Mouse (Mus musculus): ENCODE measurements around the gene B4galnt4.

Gene B4galnt4

DNA sequence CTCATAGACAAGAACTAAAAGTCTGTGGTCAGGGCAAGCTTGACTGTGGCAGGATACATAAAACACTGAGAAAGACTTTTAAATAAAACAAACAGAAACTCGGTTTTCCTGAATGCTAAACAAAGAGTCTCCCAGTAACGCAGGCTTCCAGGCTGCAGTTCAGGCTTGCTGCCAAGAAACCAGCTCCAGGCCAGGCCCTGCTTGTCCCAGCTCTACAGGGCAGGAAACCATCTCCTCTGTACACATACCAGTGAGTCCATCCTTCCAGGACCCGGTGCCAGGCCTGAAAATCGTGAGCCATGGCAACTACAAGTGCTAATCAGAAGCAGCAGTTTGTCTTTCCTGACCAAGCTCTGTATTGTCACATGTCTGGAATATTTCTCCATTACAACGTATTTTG is 19.2 kb upstream of the B4galnt4 start:
- no peak for DNase-seq (ENCODE audit: low read depth)

DNA sequence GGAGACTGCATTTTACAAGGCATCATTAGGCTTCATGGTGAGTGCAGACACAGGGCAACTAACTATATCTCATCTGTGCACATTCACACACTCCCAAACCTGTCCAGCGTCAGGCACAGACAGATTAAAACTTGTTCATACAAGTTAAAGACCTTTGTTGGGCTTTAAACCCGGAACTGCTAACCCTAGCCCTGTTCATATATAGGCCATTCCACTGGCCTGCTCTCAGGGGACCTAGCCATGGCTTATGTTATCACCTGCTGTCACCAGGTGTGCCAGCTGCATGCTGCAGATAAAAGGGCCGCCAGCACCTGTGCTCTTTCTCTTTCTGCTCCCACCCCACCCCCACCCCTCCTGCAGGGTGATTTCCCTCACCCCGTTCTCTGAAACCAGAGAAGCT is 18.4 kb upstream of the B4galnt4 start:
- no peak for DNase-seq (ENCODE audit: low read depth)

DNA sequence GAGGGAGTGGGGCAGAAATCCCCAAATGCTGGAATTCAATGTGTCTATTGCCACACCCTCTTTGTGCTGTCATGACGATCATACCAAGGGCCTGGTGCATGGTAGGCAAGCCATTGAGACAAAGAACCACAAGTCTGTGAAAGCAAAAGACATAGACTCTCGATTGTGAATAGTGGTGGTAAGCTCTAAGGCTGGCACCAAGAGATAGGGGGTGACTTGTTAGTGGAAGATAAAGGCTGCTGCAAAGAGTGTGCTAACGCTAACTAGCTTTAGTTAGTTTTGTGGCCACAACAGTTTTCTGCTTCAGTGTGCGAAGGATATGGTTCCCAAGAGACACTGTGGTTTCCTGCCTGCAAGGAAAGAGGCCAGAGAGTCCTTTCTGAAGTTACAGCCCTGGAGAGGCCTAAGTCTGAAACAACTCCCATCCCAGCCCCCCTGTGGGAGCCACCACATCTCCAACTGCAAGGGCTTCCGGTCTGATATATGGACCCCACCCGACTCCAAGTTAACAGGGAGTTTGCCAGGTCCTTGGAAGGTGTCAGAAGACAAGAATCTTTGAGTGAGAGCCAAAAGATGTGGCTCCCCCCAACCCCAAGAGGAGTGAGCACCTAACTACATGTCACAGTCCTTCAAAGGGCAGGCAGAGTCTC is 13.8 kb upstream of the B4galnt4 start:
- DNase-seq (ENCODE audit: low read depth), result peak; percentile 51

DNA sequence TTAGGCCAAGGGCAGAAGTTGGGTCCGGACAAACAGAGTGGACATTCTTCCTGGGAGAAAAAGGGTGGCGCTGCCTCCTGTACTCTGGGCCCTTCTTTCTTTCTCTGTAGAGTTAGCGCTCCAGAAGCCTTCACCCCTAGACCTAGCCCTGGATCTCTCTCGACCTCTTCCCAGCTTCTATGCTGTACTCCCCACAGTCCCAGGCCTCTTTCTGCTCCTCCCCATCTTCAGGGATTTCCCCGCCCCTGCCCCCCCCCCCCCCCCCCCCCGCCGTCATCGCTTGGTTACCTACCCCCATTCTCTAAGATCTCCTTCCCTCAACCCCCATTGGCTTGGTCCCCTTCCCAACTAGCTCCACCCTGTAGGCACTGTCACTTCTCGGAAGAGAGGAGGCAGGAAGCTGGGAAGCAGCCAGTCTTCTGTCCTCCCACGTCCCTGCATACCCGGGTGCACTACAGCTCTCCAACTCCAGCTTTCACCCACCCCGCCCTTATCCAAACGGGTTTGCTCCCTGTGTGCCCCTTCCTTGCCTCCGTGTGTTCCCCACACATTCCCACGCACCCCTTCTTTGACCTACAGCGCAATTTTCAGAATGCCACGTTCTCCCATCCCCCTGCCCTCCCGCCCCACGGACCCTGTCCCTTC is 13.2 kb upstream of the B4galnt4 start:
- no peak for DNase-seq (ENCODE audit: low read depth)

GRCm38 (mm10) chr7:141048226-141049218 is 12.4 kb upstream of the B4galnt4 start:
- DNase-seq (ENCODE audit: low read depth), result peak; percentile 96

DNA sequence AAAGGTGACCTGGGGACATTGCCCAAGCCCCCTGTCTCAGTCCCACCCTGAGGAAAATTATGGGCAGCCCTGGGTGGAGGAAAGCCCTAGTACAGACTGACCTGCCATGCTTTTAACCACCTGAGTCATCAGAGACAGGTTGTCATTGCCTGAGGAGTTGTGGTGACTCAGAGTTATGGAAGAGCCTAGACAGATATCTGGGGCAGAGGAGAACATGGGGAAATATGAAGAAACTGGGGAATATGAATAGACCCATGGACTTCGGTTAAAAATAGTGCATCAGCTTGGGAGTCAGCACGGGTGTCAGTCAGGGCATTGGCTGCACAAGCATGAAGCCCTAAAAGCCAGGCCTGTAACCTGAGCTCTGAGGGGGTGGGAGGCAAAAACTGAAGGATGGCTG is 11.6 kb upstream of the B4galnt4 start:
- DNase-seq (ENCODE audit: low read depth), result no peak

DNA sequence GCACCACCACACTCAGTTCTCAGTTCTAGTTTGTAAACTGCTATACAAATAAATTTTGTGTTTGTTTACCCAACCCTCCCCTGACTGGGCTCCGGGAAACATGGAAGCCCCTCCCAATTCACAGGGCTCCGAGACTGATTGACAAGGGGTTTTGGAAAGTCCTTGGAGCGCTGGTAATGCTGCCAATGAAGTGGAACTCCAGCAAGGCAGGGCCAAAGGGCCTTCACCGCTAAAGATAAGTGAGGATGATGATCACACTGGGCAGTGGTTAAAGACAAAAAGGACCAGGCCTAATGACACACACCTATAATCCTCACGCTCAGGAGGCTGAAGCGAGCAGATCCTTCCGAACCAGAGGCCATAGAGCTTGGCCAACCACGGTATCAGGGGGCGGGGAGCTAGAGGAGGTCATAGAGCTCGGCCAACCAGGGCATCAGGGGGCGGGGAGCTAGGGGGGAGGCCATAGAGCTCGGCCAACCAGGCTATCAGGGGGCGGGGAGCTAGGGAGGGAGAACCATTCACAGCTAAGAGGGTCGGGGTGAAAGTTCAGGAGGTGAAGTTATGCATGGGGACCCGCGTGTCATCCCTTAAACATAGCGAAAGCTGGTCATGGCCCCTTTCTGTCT is 9.7 kb upstream of the B4galnt4 start:
- DNase-seq (ENCODE audit: low read depth), result no peak

- no peak for DNase-seq (ENCODE audit: low read depth)
These were observed 8.9 kb upstream of the B4galnt4 start for GRCm38 (mm10) chr7:141052016-141052415.

GRCm38 (mm10) chr7:141052421-141052820 is 8.5 kb upstream of the B4galnt4 start:
- DNase-seq (ENCODE audit: low read depth), result no peak

- no peak for DNase-seq (ENCODE audit: low read depth)
These were observed 5.1 kb upstream of the B4galnt4 start for GRCm38 (mm10) chr7:141055785-141056184.

- DNase-seq (ENCODE audit: low read depth), result no peak
These were observed 3.9 kb upstream of the B4galnt4 start for GRCm38 (mm10) chr7:141056976-141057375.

GRCm38 (mm10) chr7:141057541-141057940 is 3.4 kb upstream of the B4galnt4 start:
- DNase-seq (ENCODE audit: low read depth), result no peak

DNA sequence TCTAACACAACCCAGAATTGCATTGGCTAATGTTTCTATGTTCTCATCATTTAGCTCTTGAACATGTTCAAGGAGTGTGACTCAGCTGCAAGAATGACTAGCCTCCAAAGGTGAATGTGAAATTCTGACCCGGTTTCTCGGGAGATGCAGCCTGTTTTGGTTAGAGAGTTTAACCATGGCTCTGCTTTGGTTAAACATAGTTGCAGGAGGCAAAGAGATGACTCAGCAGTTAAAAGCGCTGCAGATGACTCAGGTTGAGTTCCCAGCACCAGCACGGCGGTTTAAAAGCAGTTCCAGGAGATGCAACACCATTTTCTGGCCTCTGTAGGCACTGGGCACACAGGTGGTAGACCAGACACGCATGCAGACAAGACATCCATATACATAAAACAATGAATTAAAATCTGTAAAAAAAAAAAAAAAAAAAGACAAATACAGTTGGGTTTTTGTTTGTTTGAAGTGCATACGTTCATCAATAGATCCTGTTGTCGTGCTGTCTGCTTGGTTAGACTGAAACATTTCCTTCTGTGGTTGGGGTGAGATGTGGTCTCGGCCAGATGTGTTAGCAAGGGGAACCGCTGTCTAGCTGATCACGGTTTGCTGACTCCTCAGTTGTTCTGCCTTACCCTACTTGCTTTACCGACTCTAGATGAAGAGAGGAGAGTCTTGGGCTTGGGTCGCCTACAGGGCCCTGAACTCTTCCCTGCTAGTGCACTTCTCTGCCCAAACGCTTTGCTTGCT is 2.1 kb upstream of the B4galnt4 start:
- DNase-seq (ENCODE audit: low read depth), result peak; percentile 88

- DNase-seq (ENCODE audit: low read depth), result peak; percentile 56
These were observed 975 bp upstream of the B4galnt4 start for GRCm38 (mm10) chr7:141059929-141060328.

DNA sequence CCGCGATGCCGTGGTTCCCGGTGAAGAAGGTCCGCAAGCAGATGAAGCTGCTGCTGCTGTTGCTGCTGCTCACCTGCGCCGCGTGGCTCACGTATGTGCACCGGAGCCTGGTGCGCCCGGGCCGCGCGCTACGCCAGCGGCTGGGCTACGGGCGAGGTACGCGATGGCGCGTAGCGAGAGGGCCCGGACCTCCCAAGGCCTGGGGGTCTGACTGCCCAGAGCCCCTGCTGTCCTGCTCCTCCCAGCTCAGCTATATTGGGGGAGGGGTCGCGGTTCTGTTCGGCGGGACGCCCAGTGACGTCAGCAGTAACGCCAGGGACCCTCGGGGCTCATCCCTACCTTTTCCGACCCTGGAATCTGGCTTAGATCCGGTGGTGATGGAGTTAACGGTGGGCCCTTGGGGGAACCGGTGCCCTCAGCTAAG is 377 bp downstream of the B4galnt4 start:
- DNase-seq (ENCODE audit: low read depth), result peak; percentile 59

DNA sequence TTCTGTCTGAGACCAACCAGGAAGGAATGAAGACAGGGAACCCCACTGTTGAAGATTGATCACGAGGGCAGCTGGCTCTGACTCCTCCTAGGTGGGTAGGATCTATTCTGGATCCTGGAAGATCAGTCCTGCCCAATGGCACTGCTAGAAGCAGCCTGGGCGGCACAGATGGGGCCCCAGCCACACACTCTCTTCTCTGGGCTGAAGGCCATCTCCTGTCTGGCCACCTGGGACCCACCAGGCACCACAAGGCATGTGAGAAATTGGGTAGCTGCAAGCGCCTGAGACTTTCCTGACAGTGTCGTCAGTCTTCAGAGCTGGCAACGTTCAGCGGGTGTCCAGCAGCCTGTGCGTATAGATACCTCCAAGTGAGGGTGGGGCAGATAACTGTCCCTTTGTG is 1.6 kb downstream of the B4galnt4 start:
- peak; percentile 12 for DNase-seq (ENCODE audit: low read depth)

DNA sequence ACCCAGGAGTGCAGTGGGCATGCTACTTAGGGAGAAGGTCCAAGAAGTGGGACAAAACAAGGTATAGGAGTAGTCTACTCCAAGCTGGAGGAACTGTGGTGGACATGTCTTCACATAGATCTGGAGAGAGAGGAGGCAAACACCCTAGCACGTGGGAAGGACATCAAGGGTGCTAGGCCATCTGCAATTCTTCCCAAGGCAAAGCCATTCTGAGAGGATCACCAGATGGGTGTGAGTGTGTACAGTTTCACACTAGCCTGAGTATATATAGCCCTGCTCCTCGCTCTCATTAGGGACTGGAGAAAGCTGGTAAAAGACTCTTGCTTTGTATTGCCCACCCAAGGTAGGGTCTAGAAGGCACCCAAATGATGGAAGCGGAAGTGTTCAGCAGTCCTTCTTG is 2.4 kb downstream of the B4galnt4 start:
- no peak for DNase-seq (ENCODE audit: low read depth)

DNA sequence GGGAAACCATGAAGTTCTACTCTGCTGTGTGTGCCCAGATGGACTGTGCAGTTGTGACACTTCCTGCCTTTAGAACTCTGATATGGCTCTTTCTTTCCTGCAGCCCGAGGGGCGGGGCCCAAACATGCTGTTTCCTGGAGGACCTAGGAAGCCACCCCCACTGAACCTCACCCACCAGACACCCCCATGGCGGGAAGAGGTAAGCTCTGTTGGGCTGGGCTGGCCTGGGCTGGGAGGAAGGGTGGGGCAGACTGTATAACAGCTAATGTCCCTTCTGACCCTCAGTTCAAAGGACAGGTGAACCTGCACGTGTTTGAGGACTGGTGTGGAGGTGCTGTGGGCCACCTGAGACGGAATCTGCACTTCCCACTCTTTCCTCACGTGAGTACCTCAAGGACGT is 3.3 kb downstream of the B4galnt4 start:
- peak; percentile 79 for DNase-seq (ENCODE audit: low read depth)

DNA sequence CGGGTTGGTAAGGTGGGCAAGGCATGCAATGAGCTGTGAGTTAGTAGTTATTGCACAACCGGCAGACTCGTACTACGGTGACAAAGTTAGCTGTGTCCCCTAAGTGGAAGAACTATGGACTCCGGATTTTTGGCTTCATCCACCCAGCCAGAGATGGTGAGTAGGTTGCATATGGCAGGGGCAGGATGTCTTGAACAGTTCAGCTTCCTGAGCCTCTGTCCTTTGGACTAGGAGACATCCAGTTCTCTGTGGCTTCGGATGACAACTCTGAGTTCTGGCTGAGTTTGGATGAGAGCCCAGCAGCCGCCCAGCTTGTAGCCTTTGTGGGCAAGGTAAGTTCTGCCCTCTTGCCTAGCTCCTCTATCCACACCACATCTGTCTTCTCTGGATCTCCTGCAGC is 3.7 kb downstream of the B4galnt4 start:
- DNase-seq (ENCODE audit: low read depth), result no peak

DNA sequence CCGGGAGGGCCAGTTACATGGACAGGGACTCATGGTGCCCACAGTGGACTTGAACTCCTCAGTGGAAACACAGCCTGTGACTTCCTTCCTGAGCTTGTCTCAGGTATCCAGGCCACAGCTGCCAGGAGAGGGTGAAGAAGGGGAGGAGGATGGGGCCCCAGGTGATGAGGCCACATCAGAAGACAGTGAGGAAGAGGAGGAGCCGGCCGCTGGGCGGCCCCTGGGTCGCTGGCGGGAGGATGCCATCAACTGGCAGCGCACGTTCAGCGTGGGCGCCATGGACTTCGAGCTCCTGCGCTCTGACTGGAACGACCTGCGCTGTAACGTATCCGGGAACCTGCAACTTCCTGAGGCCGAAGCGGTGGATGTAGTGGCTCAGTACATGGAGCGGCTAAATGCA is 7.4 kb downstream of the B4galnt4 start:
- peak; percentile 33 for DNase-seq (ENCODE audit: low read depth)

- DNase-seq (ENCODE audit: low read depth), result peak; percentile 90
These were observed 9.4 kb downstream of the B4galnt4 start for GRCm38 (mm10) chr7:141070058-141070862.
